Mouse (Mus musculus) small intestine, adult 2 months (tissue): ENCODE data around the gene Drd4. TPM values are rescaled to one million over a fixed set of nuclear protein-coding genes. Genes with fewer than 3 reads are reported as not detected.
A peak's percentile ranks its signal among the peaks of the same experiment; 100 is the strongest.

Experiments
- H3K27ac ChIP-seq: fragments of 200-500 bp; 2 replicates; pipeline ENCODE4 v1.5.1; 2012; ENCODE audit warnings: low read depth, low read length, control low read depth, inconsistent platforms; ENCODE audit not compliant: insufficient read depth
- H3K27me3 ChIP-seq: fragments of 200-500 bp; 2 replicates; pipeline ENCODE4 v1.6.1; 2012; ENCODE audit warnings: mild to moderate bottlenecking, moderate library complexity, low read length, inconsistent platforms; ENCODE audit not compliant: control insufficient read depth, insufficient read depth
- H3K36me3 ChIP-seq: fragments of 200-500 bp; 2 replicates; pipeline ENCODE4 v1.6.1; 2012; ENCODE audit warnings: mild to moderate bottlenecking, low read length, control low read depth, inconsistent platforms; ENCODE audit not compliant: control insufficient read depth, insufficient read depth
- H3K4me1 ChIP-seq: fragments of 200-500 bp; 2 replicates; pipeline ENCODE4 v1.6.1; 2012; ENCODE audit warnings: low read length, inconsistent platforms, mixed read lengths; ENCODE audit not compliant: control insufficient read depth, insufficient read depth, insufficient read length
- H3K4me3 ChIP-seq: fragments of 200-500 bp; 2 replicates; pipeline ENCODE4 v1.5.1; 2012; ENCODE audit warnings: low read depth, mild to moderate bottlenecking, control low read depth, inconsistent platforms, low read length, moderate library complexity
- CTCF ChIP-seq: fragments of 200-500 bp; IDR thresholded peaks from 2 replicates; pipeline ENCODE4 v1.5.1; 2012; ENCODE audit warnings: low read depth, mild to moderate bottlenecking, control low read depth, inconsistent platforms, low read length, moderate library complexity, mixed read lengths; ENCODE audit not compliant: insufficient replicate concordance, insufficient read length; ENCODE audit errors: extremely low read depth
- POLR2A ChIP-seq: fragments of 200-500 bp; IDR thresholded peaks from 2 replicates; pipeline ENCODE4 v1.6.1; 2012; ENCODE audit warnings: low read depth, mild to moderate bottlenecking, control low read depth, inconsistent platforms, low read length, moderate library complexity
- WGBS: fragments of 180-500 bp; shearing (Covaris S2); methylation state at CpG from one replicate; pipeline ENCODE4 v1.1.7; 2018; 5-methylcytosine and 5-hydroxymethylcytosine counted together
- polyA plus RNA-seq: library from polyadenylated mRNA; depleted of rRNA; stranded (reverse); fragments of >200 nt; gene quantifications from 2 replicates; pipeline ENCODE4 v1.2.3, GENCODE M21; 2012

Gene Drd4
- polyA plus RNA-seq, 1 experiment = 0.30 TPM

DNA sequence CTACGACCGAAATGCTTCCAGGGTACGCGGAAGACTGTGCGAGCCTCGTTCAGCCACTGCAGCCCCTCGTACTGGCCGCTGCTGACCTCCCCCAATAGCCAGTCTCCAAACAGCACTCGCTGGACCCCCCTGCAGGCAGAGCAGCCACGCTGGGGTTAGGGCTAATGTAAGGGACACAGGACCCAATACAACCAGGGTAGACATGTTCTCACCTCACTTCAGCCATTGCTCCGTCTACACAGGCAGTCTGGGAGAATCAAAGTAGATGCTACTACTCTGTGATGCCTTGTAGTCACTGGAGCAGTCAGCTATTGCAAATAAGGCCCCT is 26.4 kb upstream of the Drd4 start:
- Histone ChIP-seq H3K27me3 (no peaks in the 10 kb centered on the region), H3K4me1 (peaks cover 24% of the 10 kb centered on the region), H3K36me3 (peaks cover 57% of the 10 kb centered on the region), H3K4me3 (peak overlapping the region; percentile 58), H3K27ac (peak overlapping the region; percentile 97)
- no peak for TF ChIP-seq POLR2A
- no peak for TF ChIP-seq CTCF
- 35% methylated on average over 11 of the region's 11 CpGs for WGBS

DNA sequence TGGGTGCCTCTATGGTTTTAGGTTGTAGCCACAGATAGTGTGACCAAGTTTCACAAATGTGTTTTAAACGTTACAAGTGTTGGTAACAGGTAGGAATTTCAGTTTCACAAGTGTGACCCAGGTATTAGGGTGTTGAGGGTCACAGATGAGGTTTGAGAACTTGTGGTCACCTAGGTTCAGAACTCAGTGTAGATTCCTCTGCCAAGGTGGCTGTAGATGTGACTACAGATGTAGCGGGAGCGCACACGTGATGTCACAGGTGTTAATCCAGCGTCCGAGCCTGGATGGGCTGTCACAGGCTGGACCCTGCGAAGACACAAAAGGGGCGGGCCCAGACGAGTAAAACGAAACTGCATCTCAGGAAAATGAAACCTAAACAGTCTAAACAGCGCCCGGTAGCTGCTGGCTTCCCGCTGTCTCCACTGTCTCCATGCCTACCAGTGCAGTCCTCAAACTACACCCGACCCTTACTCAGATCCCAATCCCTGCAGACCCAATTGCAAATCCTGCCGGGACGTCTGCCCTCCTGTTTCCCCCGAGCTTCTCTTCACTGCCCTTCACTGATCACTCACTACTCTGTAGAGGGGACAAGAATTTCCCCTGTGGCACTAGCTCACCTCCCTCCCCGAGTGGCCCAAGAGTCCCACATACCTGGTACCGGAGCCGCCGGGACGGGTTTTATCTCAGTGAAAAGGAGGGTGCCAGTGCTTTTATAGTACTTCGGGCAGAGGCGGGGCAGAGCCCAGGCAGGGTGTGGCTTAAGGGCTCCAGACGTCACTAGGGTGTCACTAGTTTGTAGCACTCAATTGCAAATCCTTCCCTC is 25.9 kb upstream of the Drd4 start, which contains the start of gene Irf7:
Irf7 (minus strand) TSS at position 743 of the 823 bp plus-strand sequence.
- peaks cover 24% of the 10 kb centered on the region for H3K4me1 ChIP-seq
- peak within 1 kb of the TSS; percentile 97 for H3K27ac ChIP-seq
- H3K4me3 ChIP-seq = peak within 1 kb of the TSS; percentile 77
- peaks cover 53% of the 10 kb centered on the region for H3K36me3 ChIP-seq
- no peaks in the 10 kb centered on the region for H3K27me3 ChIP-seq
- TF ChIP-seq CTCF = no peak
- peak; percentile 99 for TF ChIP-seq POLR2A
- 2% methylated on average over 25 of the region's 25 CpGs for WGBS

DNA sequence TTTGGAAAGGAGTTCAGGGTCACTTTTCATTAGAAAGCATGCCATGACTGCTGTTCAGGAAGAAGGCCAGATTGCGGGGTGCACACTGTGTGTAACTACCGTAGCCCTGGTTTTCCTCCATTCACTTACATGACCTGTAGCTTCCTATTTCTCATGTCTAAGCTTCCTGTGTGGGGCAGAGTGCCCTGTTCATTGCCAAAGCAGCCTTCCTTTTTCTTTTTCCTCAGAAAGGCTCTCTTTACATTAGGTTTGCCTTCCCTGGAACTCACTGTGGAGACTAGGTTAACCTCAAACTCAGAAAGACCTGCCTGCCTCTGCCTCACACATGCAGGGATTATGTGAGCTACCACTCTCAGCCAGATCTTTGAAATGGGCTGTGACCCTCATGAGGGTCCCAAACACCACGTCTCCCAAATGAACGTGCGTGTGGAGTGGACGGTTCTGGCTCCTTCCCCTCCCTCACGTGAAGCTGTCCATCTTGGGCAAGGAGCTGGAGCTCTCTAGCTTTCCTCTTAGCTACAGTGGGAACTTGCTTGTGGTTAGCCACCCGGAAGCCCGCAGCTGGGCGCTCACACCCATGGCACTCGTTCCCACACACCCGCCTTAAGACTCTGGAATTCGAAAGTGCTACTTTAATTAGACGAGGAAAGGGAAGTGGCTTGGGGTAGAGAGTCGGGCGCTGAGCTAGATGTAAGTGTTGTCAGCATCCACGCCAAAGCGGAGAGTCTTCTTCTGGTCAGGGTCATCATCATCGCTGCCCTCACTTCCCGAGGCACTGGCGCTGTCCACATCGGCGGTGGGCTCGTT is 23.1 kb upstream of the Drd4 start:
- whole genome bisulfite sequencing = 65% methylated on average over 24 of the region's 24 CpGs

DNA sequence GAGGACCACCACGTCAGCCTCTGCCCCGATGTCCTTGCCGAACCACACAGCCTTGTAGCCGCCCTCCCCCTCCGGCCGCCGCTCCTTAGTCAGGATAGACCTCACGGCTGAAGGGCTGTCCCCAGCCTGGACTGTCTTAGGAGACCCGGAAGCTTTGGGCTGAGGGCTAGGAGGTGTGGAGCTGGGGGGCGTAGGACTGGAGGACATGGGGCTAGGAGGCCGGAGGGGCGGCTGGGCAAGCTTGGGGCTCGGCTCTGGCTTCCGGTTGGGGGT is 22.6 kb upstream of the Drd4 start:
- Histone ChIP-seq H3K27ac (no peak overlapping the region), H3K4me1 (peaks cover 29% of the 10 kb centered on the region), H3K27me3 (no peaks in the 10 kb centered on the region), H3K4me3 (peak overlapping the region; percentile 40), H3K36me3 (peaks cover 53% of the 10 kb centered on the region)
- TF ChIP-seq POLR2A (no peak), CTCF (no peak)
- WGBS = 69% methylated on average over 14 of the region's 14 CpGs

More for the DNA sequence above, 23.1 kb upstream of the Drd4 start:
- peak overlapping the region; percentile 40 for H3K4me3 ChIP-seq
- no peak for TF ChIP-seq CTCF
- H3K4me1 ChIP-seq = peaks cover 27% of the 10 kb centered on the region
- no peaks in the 10 kb centered on the region for H3K27me3 ChIP-seq
- H3K36me3 ChIP-seq = peaks cover 53% of the 10 kb centered on the region
- H3K27ac ChIP-seq = no peak overlapping the region; the same call in 1 of the 2 replicates

DNA sequence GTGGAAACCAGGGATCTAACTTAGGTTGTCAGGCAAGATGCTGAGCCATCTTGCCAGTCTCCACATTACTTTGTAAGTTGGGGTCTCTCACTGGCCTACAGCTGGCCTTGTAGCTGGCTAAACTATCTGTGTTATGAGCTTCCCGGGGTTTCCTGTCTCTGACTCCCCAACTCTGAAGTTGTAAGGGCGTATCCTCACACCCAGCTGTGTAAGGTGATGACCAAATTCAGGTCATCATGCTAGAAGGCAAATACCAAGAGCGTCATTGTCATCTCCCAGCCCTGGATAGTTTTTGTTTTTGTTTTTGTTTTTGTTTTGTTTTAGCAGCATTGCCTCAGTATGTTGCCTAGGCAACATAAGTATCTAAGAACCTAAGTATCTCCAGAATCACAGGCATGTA is 21.2 kb upstream of the Drd4 start:
- 84% methylated on average over 3 of the region's 3 CpGs for WGBS
- Histone ChIP-seq H3K4me1 (peaks cover 18% of the 10 kb centered on the region), H3K27me3 (no peaks in the 10 kb centered on the region)

DNA sequence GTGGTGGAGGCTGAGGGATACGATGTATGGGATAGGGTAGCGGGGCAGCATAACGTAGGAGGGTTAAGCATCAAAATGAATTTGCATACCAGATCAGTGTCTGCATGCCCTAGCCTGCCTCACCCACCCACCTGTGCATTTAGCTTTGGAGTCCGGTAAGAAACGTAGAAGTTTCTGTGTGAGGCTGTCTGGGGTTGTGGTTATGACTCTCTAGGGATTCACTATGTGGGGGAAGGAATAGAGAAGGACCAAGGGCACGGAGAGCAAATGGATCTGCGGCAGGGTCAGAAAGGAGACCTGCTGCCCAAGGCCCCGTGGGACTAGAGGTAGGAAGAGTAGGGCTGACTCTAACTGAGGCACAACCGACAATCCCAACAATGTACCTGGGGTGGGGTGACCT is 16.4 kb upstream of the Drd4 start:
- H3K4me3 ChIP-seq = peak overlapping the region; percentile 79
- 80% methylated on average over 9 of the region's 9 CpGs for WGBS
- peak overlapping the region; percentile 95 for H3K27ac ChIP-seq
- H3K36me3 ChIP-seq = peaks cover 44% of the 10 kb centered on the region
- peaks cover 26% of the 10 kb centered on the region for H3K4me1 ChIP-seq
- TF ChIP-seq POLR2A (no peak), CTCF (no peak)
- no peaks in the 10 kb centered on the region for H3K27me3 ChIP-seq

More for the DNA sequence above, 21.2 kb upstream of the Drd4 start:
- Histone ChIP-seq H3K36me3 (peaks cover 61% of the 10 kb centered on the region), H3K4me3 (no peak overlapping the region), H3K27ac (no peak overlapping the region)
- TF ChIP-seq POLR2A (no peak), CTCF (no peak)

DNA sequence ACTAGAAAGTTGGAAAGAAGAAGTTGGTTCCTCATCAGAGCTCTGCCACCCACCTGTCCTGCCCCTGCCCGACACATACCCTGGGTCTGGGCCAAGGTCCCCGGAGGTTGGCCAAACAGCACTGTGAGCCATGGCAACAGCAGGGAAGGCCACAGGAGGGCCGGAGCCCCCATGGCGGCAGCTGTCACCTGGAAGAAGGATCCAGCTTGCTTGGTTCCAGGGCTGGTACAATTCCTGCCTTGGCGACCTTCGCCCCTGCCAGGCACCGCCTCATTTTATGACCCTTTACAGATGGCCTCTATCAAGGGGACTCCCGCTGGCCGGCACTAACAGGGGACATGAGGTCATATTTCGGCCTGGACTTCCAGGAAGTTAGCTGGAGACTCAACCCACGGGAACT is 15.3 kb upstream of the Drd4 start, which contains the start of gene Cdhr5:
Cdhr5 (minus strand) TSS at position 241 of the 400 bp plus-strand sequence.
- WGBS = 22% methylated on average over 11 of the region's 11 CpGs
- H3K4me1 ChIP-seq = peaks cover 26% of the 10 kb centered on the region
- H3K36me3 ChIP-seq = peaks cover 37% of the 10 kb centered on the region
- no peak for TF ChIP-seq CTCF
- TF ChIP-seq POLR2A = peak; percentile 88
- H3K27me3 ChIP-seq = no peaks in the 10 kb centered on the region
- H3K27ac ChIP-seq = peak within 1 kb of the TSS; percentile 95
- peak within 1 kb of the TSS; percentile 79 for H3K4me3 ChIP-seq
